Mouse (Mus musculus) megakaryocyte-erythroid progenitor cell, adult 5-6 weeks (primary cell): Measurements from ENCODE around the gene Plekhg1. TPM values are rescaled to one million over a fixed set of nuclear protein-coding genes. Genes with fewer than 3 reads are reported as not detected.

Experiments
- ATAC-seq: replicated peaks from 2 replicates; pipeline ENCODE4 v1.8.0; 2016; ENCODE audit warnings: mild to moderate bottlenecking, inconsistent platforms; ENCODE audit not compliant: severe bottlenecking, poor library complexity, low FRiP score, low TSS enrichment
- total RNA-seq, 2 experiments: library from RNA; stranded (forward) in 1 of 2; stranded (reverse) in 1 of 2; fragments of 200-1000, 215-1000 nt in 1 of 2; fragments of >200 nt in 1 of 2; fragmentation: Nextera tagmentation in 1 of 2; gene quantifications; 2 replicates each; pipeline ENCODE4 v1.2.3; 2014 to 2017

The Plekhg1 gene
- total RNA-seq, 2 experiments from 2014 or later = not detected

- ATAC-seq = no peak
Measured at GRCm38 (mm10) chr10:3990295-3990883, 250.2 kb downstream of the Plekhg1 start.

GRCm38 (mm10) chr10:3993365-3994102 is 253.4 kb downstream of the Plekhg1 start:
- ATAC-seq = peak; percentile 95

- ATAC-seq = no peak
Measured at GRCm38 (mm10) chr10:3995277-3995676, 255.1 kb downstream of the Plekhg1 start.

GRCm38 (mm10) chr10:3996170-3996876 is 256.2 kb downstream of the Plekhg1 start:
- ATAC-seq = peak; percentile 51

GRCm38 (mm10) chr10:3997851-3998426 is 257.8 kb downstream of the Plekhg1 start:
- ATAC-seq = no peak

GRCm38 (mm10) chr10:4002711-4003110 is 262.5 kb downstream of the Plekhg1 start:
- ATAC-seq = peak; percentile 62; the same call in 1 of the 2 replicates

- no peak for ATAC-seq
Measured at GRCm38 (mm10) chr10:4005191-4005590, 265.0 kb downstream of the Plekhg1 start.

- no peak; the same call in 1 of the 2 replicates for ATAC-seq
Measured at GRCm38 (mm10) chr10:4006296-4007015, 266.3 kb downstream of the Plekhg1 start.

Other genes starting within 250 kb of the Plekhg1 start
- gene Iyd, start 200.1 kb upstream of the Plekhg1 start, total RNA-seq (2014; fragmentation: Nextera tagmentation) = not detected in 2 replicates
- gene Iyd, start 200.1 kb upstream of the Plekhg1 start, total RNA-seq (2017) = not detected in 2 replicates
- gene Mthfd1l, start 232.8 kb downstream of the Plekhg1 start, total RNA-seq (2014; fragmentation: Nextera tagmentation) = 61.1 and 72.8 TPM in 2 replicates
- gene Mthfd1l, start 232.8 kb downstream of the Plekhg1 start, total RNA-seq (2017) = 148 and 156 TPM in 2 replicates